8 mouse cellular contexts compared by ENCODE assay signal in genomic region chr12:101026946-101027345, GRCm38 (mm10). TPM values are rescaled to one million over a fixed set of nuclear protein-coding genes. Genes with fewer than 3 reads are reported as not detected.
DNase-seq lines count a peak whose midpoint lies in the region; ATAC-seq lines count a peak whose summit lies in the region.

No protein-coding gene starts in this region.

- H3K4me3 ChIP-seq in lung, embryonic 15.5 days: peak overlapping the region; percentile 68
- H3K4me3 ChIP-seq in hindbrain, embryonic 12.5 days: peak overlapping the region; percentile 71
- H3K4me3 ChIP-seq in liver, embryonic 12.5 days: peak overlapping the region; percentile 88
- H3K4me3 ChIP-seq in stomach, embryonic 16.5 days (replicated peaks; ENCODE audit: low read length): peak overlapping the region; percentile 73

- DNase-seq in cerebellum, adult 9-11 months: peak; percentile 49
- DNase-seq in cerebellum, postnatal 4 days (ENCODE audit: low spot score in 2 of 2): no peak
- DNase-seq in lung, postnatal 36 days: no peak
- DNase-seq in thymus, postnatal 0 days (ENCODE audit: low spot score): no peak

- peaks cover 37% of the 10 kb centered on the region for H3K4me1 ChIP-seq in lung, embryonic 15.5 days
- H3K4me1 ChIP-seq in hindbrain, embryonic 12.5 days: peaks cover 41% of the 10 kb centered on the region
- peaks cover 59% of the 10 kb centered on the region for H3K4me1 ChIP-seq in liver, embryonic 12.5 days
- peaks cover 16% of the 10 kb centered on the region; the same call in 1 of the 2 replicates for H3K4me1 ChIP-seq in stomach, embryonic 16.5 days (ENCODE audit: control insufficient read depth, insufficient read depth, low read length)

- H3K36me3 ChIP-seq in lung, embryonic 15.5 days: no peaks in the 10 kb centered on the region
- peaks cover 3% of the 10 kb centered on the region; the same call in 1 of the 2 replicates for H3K36me3 ChIP-seq in hindbrain, embryonic 12.5 days
- H3K36me3 ChIP-seq in liver, embryonic 12.5 days: peaks cover 24% of the 10 kb centered on the region
- H3K36me3 ChIP-seq in stomach, embryonic 16.5 days (ENCODE audit: control insufficient read depth, insufficient read depth, low read length): no peaks in the 10 kb centered on the region

- H3K9me3 ChIP-seq in lung, embryonic 15.5 days: no peaks in the 10 kb centered on the region
- H3K9me3 ChIP-seq in hindbrain, embryonic 12.5 days (replicated peaks): no peaks in the 10 kb centered on the region
- no peaks in the 10 kb centered on the region for H3K9me3 ChIP-seq in liver, embryonic 12.5 days (replicated peaks)
- no peaks in the 10 kb centered on the region for H3K9me3 ChIP-seq in stomach, embryonic 16.5 days (replicated peaks; ENCODE audit: control insufficient read depth, low read length)

- H3K27ac ChIP-seq in lung, embryonic 15.5 days: peak overlapping the region; percentile 43; the same call in 1 of the 2 replicates
- 0 out of 2 replicates have a peak overlapping the region, but pooled peaks have one; percentile 30 for H3K27ac ChIP-seq in hindbrain, embryonic 12.5 days
- peak overlapping the region; percentile 95 for H3K27ac ChIP-seq in liver, embryonic 12.5 days
- H3K27ac ChIP-seq in stomach, embryonic 16.5 days (ENCODE audit: low read length): peak overlapping the region; percentile 91

- peak overlapping the region; percentile 74; the same call in 1 of the 2 replicates for H3K9ac ChIP-seq in lung, embryonic 15.5 days
- H3K9ac ChIP-seq in hindbrain, embryonic 12.5 days: peak overlapping the region; percentile 91
- H3K9ac ChIP-seq in liver, embryonic 12.5 days: peak overlapping the region; percentile 98
- peak overlapping the region; percentile 61 for H3K9ac ChIP-seq in stomach, embryonic 16.5 days (ENCODE audit: low read length)

- peak overlapping the region; percentile 94 for H3K4me2 ChIP-seq in lung, embryonic 15.5 days
- peak overlapping the region; percentile 84 for H3K4me2 ChIP-seq in hindbrain, embryonic 12.5 days (replicated peaks)
- H3K4me2 ChIP-seq in liver, embryonic 12.5 days: peak overlapping the region; percentile 98
- H3K4me2 ChIP-seq in stomach, embryonic 16.5 days (ENCODE audit: low read depth, low read length): peak overlapping the region; percentile 86

- ATAC-seq in lung, embryonic 15.5 days (ENCODE audit: borderline replicate concordance, extremely low read depth, low FRiP score, low TSS enrichment): no peak
- no peak for ATAC-seq in hindbrain, embryonic 12.5 days (ENCODE audit: low FRiP score)
- ATAC-seq in liver, embryonic 12.5 days: no peak
- ATAC-seq in stomach, embryonic 16.5 days (ENCODE audit: insufficient read depth, low FRiP score): no peak

- peaks cover 27% of the 10 kb centered on the region for H3K27me3 ChIP-seq in lung, embryonic 15.5 days
- 0 out of 2 replicates have a peak, but pooled peaks cover 7% of the 10 kb centered on the region for H3K27me3 ChIP-seq in hindbrain, embryonic 12.5 days
- H3K27me3 ChIP-seq in liver, embryonic 12.5 days (replicated peaks): no peaks in the 10 kb centered on the region
- H3K27me3 ChIP-seq in stomach, embryonic 16.5 days (ENCODE audit: control insufficient read depth, insufficient read depth, low read length): no peaks in the 10 kb centered on the region

- WGBS in lung, embryonic 15.5 days: 16% methylated on average over 14 of the region's 14 CpGs
- 3% methylated on average over 14 of the region's 14 CpGs for WGBS in hindbrain, embryonic 12.5 days
- 37% methylated on average over 13 of the region's 14 CpGs for WGBS in liver, embryonic 12.5 days (ENCODE audit: insufficient replicate concordance)
- 14% methylated on average over 14 of the region's 14 CpGs for WGBS in stomach, embryonic 16.5 days

RNA-seq across cellular contexts. Expression of gene Ccdc88c, which starts 1.9 kb away (rescaled TPM):
- polyA plus RNA-seq in lung, embryonic 15.5 days (2015; fragmentation: Nextera tagmentation; extraction: Ambion mirVana): 14.3 and 17.9 TPM in 2 replicates
- polyA plus RNA-seq in hindbrain, embryonic 12.5 days (2016; fragmentation: Nextera tagmentation; extraction: Ambion mirVana): 15.0 and 17.7 TPM in 2 replicates
- 8.4 and 9.6 TPM in 2 replicates for polyA plus RNA-seq in liver, embryonic 12.5 days (2016; fragmentation: Nextera tagmentation; extraction: Ambion mirVana)
- 8.3 and 11.1 TPM in 2 replicates for polyA plus RNA-seq in stomach, embryonic 16.5 days (2015; fragmentation: Nextera tagmentation; extraction: Ambion mirVana)
- polyA plus RNA-seq in thymus, postnatal 0 days (2015; fragmentation: Nextera tagmentation; extraction: Ambion mirVana): 17.1 and 24.5 TPM in 2 replicates

RNA-seq across cellular contexts. Expression of gene Ppp4r3a, which starts 56.6 kb away (rescaled TPM):
- polyA plus RNA-seq in lung, embryonic 15.5 days (2015; fragmentation: Nextera tagmentation; extraction: Ambion mirVana): 39.4 and 41.3 TPM in 2 replicates
- 67.6 and 74.7 TPM in 2 replicates for polyA plus RNA-seq in hindbrain, embryonic 12.5 days (2016; fragmentation: Nextera tagmentation; extraction: Ambion mirVana)
- 50.1 TPM in 2 replicates for polyA plus RNA-seq in liver, embryonic 12.5 days (2016; fragmentation: Nextera tagmentation; extraction: Ambion mirVana)
- polyA plus RNA-seq in stomach, embryonic 16.5 days (2015; fragmentation: Nextera tagmentation; extraction: Ambion mirVana): 21.7 and 28.2 TPM in 2 replicates
- polyA plus RNA-seq in thymus, postnatal 0 days (2015; fragmentation: Nextera tagmentation; extraction: Ambion mirVana): 34.1 and 44.2 TPM in 2 replicates

Comparison
In these comparisons a context has a peak if more than half of its experiments do, and no peak if none do; other contexts are left out.
1. H3K27ac ChIP-seq: peak in every context shown above with its lines; median percentile 95 in liver, embryonic 12.5 days; 91 in stomach, embryonic 16.5 days; 43 in lung, embryonic 15.5 days; 30 in hindbrain, embryonic 12.5 days.